Mouse (Mus musculus): ENCODE measurements at regions not wholly inside any gene's neighbourhood (a gene's known extent, or its start where the extent isn't known, plus 50 kb on each side); places are given as distances from the start of the nearest gene placed in this dataset.

DNA sequence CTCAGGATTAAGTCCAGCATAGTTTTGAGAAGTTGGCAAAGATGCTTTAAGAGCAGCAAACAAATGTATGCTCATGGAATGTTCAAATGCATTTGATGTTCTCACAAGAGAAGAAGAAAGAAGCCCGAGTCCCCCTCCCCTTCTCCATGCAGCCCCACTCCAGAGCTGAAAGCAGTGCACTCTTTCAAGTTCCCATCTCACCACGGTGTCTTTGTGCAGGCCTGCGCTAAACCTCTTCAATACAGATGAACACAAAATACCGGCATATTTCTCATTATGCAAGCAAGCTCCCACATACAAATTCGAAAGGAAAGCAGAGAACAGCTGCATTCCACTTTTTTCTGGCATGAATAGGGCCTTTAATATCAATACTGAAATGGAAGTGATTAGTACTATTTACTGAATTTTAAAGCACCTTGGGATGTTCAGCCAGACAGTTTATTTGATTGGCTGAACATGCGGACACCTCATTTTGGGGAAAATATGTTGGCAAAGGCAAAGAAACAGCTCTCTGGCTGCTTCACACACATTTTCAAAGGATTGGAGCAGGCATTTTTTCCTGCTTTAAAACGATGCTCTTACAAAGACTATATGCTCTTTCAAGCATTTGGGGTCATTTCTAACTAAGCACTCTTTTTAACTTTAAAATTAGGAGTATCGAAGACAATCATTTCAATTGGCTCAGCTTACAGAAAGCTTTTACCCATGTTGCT is 595.8 kb downstream of the Car8 start:
- no peak for DNase-seq

DNA sequence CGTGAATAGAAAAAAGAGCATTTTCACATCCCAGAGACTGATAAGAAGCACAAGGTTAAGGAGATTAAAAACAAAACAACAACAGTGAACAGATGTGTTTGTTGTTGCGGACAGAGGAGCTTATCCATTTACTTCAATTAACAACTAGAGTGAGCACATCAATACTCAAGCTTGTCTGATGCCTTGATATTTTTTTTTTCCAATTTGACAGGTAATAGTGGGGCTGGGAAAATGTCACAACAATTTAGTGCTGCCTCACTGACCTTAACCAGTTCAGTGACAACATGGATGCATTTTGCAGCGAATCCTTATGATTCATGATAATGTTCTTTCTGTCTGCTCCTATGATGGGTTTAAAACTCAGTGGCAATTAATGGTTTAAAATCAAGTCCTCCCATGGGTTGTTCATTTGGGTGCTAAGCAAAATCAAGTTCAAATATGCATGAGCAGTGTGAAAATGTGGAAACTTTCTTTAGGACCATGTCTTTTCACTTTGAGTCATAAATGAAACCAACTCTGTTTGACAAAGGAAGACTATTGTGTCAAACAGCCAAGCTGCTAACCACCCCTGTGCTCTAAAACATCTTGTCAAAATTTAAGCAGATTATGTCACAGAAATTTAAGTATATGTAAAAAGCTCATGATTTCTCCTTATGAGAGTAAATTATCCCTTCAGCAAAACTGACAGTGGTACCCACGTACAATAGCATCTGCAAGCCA is 641.0 kb downstream of the Car8 start:
- DNase-seq = no peak

DNA sequence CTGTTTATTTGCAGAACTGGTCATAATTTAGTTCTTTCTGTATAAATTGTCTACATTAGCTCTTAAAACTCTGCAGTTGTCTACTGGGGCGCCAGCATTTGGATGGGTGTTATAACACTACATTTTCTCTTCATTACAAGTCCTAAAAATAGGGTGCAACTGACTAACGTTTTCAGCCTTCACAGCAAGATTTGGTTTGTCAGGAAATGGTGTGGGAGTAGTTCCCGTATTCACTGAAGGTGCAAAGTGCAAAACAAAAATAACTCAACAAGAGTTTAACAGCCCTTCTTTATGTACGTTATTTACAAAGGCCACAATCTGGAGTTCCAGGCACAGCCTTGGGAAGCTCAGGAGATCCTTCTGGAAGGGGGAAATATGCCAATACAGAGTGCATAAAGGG is 642.7 kb downstream of the Car8 start:
- no peak for DNase-seq

DNA sequence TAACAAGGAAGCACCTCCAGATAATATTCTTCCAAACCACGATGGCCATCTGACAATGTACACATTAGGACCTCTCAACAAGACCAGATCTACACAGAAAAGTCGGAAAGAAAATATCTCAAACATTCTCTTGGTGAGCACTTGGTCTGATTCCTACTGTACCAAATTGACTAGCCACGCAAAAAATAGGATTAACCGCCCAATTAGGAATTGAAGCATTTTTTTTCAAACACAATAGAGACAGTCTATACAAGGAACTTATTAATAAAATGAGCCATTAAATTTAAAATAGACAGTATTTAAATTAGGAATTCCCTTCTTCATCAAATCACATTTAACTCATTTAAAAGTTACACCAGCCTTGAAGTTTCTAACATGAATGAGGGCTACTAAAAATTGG is 655.0 kb downstream of the Car8 start:
- DNase-seq = no peak

DNA sequence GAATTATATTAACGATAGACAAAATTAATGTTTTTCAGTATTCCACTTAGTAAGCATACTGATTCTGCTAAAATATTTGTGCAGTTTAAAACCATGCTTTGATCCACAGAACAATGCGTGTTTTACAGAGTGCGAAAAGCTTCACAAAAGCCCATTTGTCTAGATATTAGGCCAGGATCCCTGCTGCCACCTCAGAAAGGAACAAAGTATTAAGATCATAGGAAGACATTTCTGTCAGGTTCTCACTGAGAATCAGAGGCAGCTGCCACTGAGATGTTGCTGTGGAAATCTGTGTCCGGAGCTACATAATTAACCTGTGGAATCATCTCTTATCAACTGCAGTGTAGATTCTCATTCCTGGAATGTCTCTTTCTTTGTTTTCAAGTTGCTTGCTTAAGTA is 656.9 kb downstream of the Car8 start:
- DNase-seq = no peak

DNA sequence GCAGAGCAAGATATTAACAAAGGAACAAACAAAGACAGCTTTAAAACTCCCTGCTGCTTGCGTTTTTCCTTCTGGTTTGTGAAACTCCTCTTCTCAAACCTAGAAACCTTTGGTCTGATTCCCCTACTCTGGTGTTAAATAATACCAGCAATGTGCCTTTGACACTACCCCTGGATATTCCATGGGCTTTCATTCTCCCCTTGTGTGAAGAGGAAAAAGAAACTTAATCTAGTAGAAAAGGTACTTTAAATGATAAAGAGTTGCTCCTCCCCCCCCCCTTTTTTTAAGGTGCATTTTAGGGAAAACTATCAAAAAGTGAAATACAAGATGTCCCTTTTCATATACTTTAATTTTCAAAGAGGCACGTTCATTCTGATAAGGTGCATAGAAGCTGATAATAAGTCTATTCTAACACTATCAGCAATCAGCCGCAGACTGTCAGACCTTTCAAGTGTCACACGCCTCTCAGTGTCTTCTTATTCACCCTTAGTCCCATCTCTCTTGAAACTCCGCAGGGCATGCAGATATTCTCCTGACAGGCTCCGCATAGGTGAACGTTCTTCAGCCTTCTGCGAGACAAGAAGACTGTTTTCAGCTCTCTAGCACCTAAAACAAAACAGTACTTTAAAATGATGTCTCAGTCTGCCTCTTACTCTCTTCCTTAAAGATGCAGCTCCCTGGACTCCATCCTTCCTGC is 657.5 kb downstream of the Car8 start:
- DNase-seq = no peak

DNA sequence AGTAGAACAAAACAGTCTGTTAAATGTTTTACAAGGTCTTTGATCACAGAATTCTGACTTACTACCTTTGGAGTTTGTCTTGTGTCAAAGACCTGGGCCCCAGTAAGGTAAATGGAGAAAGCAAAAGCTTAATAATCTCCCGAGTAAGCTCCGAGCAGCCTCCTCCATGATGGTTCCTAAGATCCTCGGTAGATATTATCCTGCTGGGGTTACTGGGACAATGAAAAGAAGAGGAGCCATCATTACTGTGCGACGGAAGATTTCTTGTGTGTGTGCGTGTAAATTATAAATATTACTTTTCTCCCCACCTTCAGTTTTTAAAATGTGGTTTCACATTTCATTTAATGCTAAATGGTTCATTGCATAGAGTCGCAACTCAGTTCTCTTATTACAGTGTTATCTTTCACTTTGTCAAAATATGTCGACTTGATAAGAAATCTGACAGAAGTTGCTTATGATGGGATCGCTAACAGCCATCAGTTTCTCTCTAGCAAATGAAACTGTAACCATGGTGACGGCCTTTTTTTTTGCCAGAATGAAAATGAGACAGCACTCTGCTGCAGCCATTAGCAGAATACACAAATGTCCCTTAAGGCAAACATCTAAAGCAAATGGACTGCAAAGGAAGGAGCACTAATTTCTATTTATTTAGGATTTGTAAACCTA is 658.2 kb downstream of the Car8 start:
- DNase-seq = peak in 1 of 2 experiments; percentile 1

DNA sequence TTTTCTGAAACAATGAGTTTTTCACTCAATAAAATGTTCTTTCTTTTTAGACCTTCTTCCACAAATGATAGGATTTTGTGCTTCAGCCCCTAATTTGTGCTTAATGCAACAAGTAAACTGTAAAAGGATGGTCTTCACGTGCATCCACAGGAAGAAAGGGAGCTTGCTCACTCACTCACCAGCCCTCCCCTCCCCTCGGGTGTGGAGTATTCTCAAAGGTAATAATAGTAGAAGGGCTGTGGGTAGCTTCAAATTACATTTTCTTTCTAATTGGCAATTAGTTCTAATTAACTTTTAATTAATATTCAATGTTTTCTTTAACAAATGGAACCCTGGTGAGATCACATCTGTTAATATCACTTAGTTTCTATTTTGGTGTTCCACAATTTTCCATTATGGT is 664.8 kb downstream of the Car8 start:
- DNase-seq = no peak

DNA sequence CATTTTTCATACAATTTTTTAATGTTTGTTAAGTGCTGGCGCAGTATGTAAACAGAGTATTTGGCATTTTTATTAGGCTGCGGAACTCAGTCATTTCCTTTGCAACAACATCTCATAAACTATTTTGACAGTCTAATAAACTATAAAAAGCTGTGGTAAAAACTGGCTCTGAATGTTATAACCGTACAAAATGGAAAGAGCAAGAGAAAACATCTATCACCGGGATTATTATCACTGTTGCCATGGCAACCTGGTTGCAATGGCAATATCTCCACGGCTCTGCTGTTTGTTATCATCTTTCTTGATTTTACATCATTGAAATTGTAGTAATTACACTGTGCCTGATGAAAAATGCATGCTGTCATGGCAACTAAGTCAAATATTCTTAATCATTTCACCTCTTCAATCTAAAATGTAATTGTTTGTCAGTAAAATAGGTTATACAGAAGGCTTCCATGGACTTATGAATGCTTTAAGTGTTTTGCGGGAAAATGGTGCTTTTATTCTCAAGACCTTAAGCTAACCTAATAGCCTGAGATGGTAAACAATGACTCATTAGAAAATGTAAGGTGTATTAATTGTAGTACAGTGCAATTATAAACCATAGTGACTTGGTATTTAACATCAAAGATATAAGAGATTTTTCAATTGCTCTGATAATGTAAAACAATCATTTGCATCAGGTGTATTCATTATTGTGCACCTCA is 671.0 kb downstream of the Car8 start:
- no peak for DNase-seq

DNA sequence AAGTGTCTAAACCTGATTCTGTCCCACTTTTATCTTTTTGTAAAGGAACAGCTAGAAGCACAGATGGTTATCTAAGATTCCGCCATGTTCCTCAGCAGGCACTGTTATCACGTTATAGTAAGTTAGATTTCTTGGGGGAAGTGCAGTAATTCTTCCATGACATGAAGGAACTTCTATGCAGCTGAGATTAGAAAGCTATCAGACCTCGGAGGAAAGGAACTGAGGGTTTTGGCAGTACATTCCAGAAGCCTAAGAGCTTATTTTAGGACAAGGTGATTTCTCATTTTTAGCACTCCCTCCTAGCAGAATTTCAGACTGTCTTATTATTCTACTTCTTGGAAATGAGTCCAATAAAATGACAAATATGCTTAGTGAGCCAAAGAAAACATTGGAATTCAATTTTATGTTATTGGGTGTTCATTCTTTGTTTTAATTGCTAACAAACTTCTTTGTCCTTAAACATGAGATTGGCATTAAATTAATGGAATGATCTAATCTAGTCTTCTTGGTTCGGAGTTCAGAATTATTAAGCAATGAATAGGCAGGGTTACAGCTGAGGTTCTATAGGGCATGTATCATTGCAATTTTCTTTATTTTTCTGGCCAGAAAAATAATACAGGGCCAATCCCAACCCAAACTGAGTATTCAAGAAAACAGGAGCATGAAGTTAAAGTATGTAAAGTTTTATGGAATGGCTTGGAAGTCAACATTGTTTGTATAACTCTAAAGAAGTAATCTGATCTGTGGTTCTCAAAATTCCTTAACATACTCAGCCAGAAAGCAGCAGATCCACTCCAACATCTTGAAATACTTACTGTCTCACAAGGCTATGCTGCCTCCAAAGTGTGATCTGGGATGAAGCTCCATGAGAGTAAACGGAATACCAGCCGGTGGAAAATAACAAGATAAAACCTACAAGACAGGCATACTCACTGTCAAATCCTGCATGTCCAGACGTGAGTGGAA is 678.7 kb downstream of the Car8 start:
- DNase-seq = no peak

DNA sequence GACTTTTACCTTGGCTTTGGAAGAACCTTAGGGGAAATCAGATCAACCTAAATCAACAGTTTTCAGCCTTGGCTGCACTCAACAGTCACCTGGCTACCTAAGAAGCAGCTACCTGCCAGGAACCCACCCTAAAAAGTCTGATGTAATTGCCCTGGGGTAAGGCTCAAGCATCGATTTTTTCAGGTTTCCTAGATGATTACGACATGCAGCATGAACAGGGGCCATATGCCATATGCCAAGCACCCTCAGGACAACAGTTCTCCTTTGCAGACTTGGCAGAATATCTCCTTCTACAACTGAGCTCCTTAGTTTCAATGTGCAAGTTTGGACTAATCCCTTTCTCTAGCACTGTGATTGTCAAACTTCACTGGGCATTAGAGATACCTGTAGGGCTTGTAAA is 680.1 kb downstream of the Car8 start:
- DNase-seq = no peak

DNA sequence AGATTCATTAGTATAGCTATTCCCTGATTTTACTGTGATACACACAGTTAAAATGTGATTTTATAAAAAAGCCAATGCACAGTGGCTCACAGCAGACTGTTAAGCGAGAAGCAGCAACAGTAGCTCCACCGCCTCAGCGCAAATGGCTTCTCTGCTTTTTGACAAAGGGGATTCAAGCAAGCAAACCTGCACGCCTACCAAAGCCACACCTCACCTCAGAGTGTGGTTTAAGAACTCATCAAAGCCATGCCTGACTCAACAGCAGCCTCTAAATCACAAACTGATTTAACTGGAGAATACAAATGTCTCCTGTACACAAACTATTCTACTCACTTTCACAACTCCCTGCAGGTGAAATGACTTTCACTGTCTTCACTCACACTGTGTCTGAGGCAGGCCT is 704.5 kb downstream of the Car8 start:
- DNase-seq = no peak

DNA sequence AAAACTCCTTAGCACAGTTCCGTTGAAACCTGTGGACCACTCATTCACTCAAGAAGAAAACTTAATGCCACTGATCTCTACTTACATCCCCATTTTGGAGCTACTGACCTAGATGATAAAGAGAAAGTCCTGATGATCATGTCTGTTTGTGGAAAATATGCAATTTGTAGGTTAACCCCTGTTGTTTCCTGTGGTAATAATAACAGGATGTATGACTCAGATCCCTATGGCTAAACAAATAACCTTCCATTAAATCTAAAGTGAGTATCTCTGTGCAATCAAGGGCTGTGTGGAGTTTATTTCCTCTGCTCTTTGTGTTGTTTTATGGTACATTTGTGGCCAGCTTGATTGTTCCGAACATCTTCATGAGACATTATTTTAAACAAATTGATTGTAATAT is 711.1 kb downstream of the Car8 start:
- no peak for DNase-seq

DNA sequence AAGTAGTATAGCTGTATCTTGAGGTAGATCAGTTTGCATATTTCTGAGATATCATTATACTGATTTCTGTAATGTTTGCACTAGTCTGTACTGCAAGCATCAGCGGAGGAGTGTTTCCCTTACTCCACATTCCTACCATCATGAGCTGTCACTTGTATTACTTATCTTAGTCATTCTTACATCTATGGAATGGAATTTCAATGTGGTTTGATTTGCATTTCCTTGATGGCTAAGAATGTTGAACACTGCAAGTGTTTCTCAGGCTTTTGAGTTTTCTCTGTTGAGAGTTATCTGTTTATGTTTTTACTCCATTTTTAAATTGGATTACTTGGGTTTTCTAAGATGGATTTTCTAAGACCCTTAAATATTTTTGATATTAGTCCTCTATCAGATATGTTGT is 725.8 kb downstream of the Car8 start:
- no peak for DNase-seq

DNA sequence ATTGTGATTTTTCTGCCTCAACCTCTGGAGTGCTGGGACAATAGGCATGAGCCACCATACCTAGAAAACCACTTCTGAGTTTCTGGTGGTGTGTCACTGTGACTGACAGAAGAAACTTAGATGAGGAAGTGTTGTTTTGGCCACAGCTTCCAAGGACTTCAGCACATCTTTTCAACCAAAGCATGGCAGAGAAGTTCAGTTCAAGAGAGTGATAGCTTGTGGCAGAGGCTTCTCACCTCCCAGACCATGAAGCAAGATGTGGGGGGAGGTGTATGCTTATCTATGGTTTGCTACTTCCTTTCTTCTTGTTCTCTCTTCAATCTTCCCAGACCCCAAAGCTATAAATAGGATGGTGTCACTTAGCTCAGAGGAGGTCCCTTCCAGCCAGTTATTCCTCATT is 753.3 kb downstream of the Car8 start:
- DNase-seq = no peak

DNA sequence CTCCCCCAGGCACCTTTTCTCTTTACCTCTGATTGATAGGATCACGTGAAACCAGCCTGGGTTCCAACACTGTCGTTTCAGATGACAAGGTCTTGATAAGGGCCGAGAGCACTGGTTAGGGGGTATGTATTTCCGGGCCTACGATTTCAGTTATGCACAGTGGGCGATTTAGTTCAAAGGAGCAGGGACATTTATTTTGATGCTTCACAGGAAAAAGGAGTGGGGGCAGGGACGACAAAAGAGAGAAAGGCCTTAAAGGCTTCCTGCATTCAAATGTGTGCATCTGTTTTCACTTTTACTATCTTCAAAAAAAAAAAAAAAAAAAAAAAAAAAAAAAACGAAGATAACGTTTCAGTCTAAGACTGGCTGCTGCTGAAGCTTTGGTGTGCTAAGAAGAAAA is 783.7 kb downstream of the Car8 start:
- no peak for DNase-seq

DNA sequence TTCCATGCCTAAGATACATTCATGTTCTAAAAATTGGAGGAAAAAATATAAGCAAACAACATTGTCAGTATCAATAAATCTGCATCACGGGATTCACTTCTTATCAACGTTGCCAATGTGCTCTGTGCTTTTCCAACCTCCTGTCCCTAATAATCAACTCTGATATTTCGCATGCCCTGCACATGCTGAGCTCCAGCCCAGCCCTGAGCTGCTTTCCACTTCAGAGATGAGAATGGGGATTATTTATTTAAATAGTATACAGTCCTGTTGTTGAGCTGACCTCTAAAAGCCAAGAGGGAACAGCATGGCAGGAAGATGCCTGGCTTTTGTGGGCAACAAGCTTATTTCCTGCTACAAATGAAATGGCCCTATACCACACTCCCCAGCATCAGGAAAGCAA is 786.2 kb downstream of the Car8 start:
- DNase-seq = peak in 1 of 2 experiments; percentile 0

DNA sequence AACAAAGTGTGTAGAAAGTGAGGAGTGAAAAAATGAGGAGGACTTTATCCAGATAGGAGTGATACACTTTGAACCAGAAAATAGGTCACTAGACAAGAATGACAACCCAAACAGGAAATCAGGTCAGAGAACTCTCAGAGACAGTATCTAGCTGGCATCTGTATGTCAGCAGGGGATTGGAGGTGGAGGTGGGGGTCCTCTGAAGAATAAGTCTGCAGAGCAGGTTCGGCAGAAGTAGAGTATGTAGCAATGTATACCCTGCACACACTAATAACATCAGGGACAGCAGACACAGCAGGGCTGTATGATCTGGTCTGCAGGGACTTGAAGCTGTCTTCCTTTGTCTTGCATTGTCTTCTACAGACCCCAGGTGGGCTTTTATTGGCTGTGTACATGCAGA is 787.9 kb downstream of the Car8 start:
- DNase-seq = no peak

DNA sequence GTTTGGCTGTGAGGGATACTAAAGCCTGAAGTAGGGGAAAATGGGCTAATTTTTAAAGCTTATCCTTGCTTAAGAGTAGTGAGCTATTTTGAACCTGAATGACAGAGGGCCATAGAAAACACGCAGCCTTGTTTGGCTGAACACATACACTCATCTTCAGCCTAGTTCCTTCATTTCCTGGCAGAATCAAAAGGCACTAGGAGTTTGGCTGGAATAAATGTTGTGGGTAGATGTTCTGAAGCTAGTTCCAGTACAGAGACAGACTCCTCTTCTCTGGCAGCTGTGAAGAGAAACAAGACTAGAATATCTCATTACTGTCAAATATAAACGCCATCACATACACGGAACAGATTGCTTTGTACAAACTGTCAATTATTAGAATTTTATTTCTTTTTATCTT is 809.5 kb downstream of the Car8 start:
- DNase-seq = no peak

DNA sequence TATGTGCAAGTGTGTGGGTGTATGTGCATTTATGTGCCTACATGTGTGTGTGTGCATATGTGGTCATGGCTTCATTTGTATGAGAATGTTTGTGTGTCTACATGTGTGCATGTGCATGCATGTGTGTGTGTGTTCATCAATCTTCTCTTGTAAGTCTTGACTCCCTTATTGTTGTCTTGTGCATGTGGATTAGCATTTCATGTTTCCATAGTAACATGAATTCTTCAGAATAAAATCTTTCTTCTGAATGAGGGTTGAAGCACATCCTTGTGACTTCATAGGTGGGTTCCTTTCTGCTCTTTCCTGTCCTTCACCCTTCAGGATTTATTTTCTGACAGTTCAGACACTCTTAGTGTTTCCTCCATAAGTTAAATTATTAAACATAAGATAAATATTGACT is 814.8 kb downstream of the Car8 start:
- no peak for DNase-seq

DNA sequence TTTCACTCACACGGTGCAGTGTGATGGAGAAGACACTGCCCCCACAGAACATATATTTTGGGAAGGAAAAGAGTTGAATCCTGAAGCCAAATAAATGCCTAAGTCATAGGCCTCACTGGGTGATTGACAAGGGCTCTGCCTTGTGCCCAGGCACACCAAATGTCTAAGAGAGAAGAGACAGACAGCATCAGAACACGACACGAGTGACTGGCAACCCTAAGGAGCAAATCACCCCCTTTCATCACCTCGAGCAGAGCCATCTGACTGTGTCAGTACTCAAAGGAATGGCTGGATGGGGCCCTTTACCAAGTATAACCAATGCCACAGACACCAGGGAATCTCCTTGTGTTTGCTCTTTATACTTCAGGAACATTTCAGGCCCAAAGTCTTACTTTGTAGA is 815.6 kb downstream of the Car8 start:
- DNase-seq = no peak

Measured in adrenal gland, postnatal 36 days (tissue).